Mouse (Mus musculus) myocyte (in vitro differentiated cells): ENCODE results near the gene Bivm.

Experiments used
- CEBPB ChIP-seq: IDR thresholded peaks from 2 replicates; pipeline ENCODE4 v1.6.1; 2011; ENCODE audit warnings: mild to moderate bottlenecking, moderate library complexity; ENCODE audit not compliant: poor library complexity, insufficient read depth, severe bottlenecking
- E2F4 ChIP-seq: IDR thresholded peaks from one replicate; pipeline ENCODE4 v1.6.1; 2011; ENCODE audit warnings: mild to moderate bottlenecking, control low read depth, moderate library complexity; ENCODE audit not compliant: insufficient read depth
- MAX ChIP-seq: IDR thresholded peaks from one replicate; pipeline ENCODE4 v1.6.1; 2011; ENCODE audit warnings: low read depth, mild to moderate bottlenecking, control low read depth
- MYOD1 ChIP-seq, 3 experiments: IDR thresholded peaks; one replicate each; pipeline ENCODE4 v1.6.1; 2011; ENCODE audit warnings: control low read depth in 2 of 3, low read depth in 2 of 3, mild to moderate bottlenecking in 2 of 3, moderate library complexity in 1 of 3; ENCODE audit not compliant: insufficient read length in 2 of 3, control insufficient read depth in 1 of 3
- MYOG ChIP-seq, 3 experiments: IDR thresholded peaks; one replicate each; pipeline ENCODE4 v1.6.1; 2011; ENCODE audit warnings: control low read depth in 2 of 3, low read depth in 2 of 3, mild to moderate bottlenecking in 2 of 3; ENCODE audit not compliant: insufficient read length in 2 of 3, control insufficient read depth in 1 of 3, insufficient read depth in 1 of 3
- POLR2A ChIP-seq: IDR thresholded peaks from one replicate; pipeline ENCODE4 v1.6.1; 2011; ENCODE audit warnings: low read depth, mild to moderate bottlenecking, control low read depth, moderate library complexity; ENCODE audit not compliant: insufficient read length
- POLR2AphosphoS2 ChIP-seq: IDR thresholded peaks from one replicate; pipeline ENCODE4 v1.6.1; 2011; ENCODE audit warnings: low read depth, control low read depth; ENCODE audit not compliant: insufficient read length
- REST ChIP-seq: IDR thresholded peaks from one replicate; pipeline ENCODE4 v1.6.1; 2011; ENCODE audit warnings: mild to moderate bottlenecking, control low read depth, moderate library complexity; ENCODE audit not compliant: insufficient read depth, insufficient read length
- SRF ChIP-seq: IDR thresholded peaks from one replicate; pipeline ENCODE4 v1.6.1; 2011; ENCODE audit warnings: low read depth; ENCODE audit not compliant: control insufficient read depth, insufficient read length
- TCF12 ChIP-seq: IDR thresholded peaks from one replicate; pipeline ENCODE4 v1.6.1; 2011; ENCODE audit warnings: mild to moderate bottlenecking, control low read depth; ENCODE audit not compliant: poor library complexity, insufficient read depth, severe bottlenecking
- TCF3 ChIP-seq: IDR thresholded peaks from one replicate; pipeline ENCODE4 v1.6.1; 2011; ENCODE audit warnings: low read depth, control low read depth; ENCODE audit not compliant: insufficient read length
- USF1 ChIP-seq: IDR thresholded peaks from one replicate; pipeline ENCODE4 v1.6.1; 2011; ENCODE audit warnings: low read depth, mild to moderate bottlenecking, control low read depth, moderate library complexity

GRCm38 (mm10) chr1:44129929-44130581, 11.3 kb downstream of the Bivm start:
- TF ChIP-seq POLR2A (no peak), MAX (no peak), MYOD1 (IDR thresholded peaks at IDR 0.05; ENCODE audit: control insufficient read depth in 1 of 3, insufficient read length in 2 of 3, low read depth in 2 of 3) (no peak), USF1 (no peak), TCF12 (no peak), POLR2AphosphoS2 (no peak), SRF (no peak), E2F4 (no peak), TCF3 (no peak), REST (no peak), CEBPB (no peak), MYOG (IDR thresholded peaks at IDR 0.05; ENCODE audit: control insufficient read depth in 1 of 3, insufficient read depth in 1 of 3, insufficient read length in 2 of 3, low read depth in 2 of 3) (no peak)
